Comparison of ENCODE assay signal across 9 mouse cellular contexts in genomic region chr1:191802820-191803655, GRCm38 (mm10). TPM values are rescaled to one million over a fixed set of nuclear protein-coding genes. Genes with fewer than 3 reads are reported as not detected.
DNase-seq lines count a peak whose midpoint lies in the region; ATAC-seq and TF ChIP-seq lines count a peak whose summit lies in the region.
"Had no signal": no experiment of that assay in that cellular context is flagged by ENCODE, and none has a peak within 500 bp of the region (broad histone marks: within the 10 kb centered on the region; RNA-seq: fewer than 3 reads in every experiment).

No protein-coding gene starts in this region.

- TF ChIP-seq EP300 in liver, postnatal 0 days (IDR thresholded peaks at IDR 0.05; ENCODE audit: low read depth), result no peak

- H3K27me3 ChIP-seq in liver, adult 2 months (ENCODE audit: control insufficient read depth, insufficient read depth, low read length), result no peaks in the 10 kb centered on the region
- no peaks in the 10 kb centered on the region for H3K27me3 ChIP-seq in liver, postnatal 0 days (ENCODE audit: insufficient read depth, low read length)
- H3K27me3 ChIP-seq in heart, embryonic 10.5 days (ENCODE audit: insufficient read depth, poor library complexity, severe bottlenecking), result no peaks in the 10 kb centered on the region

- H3K27ac ChIP-seq in liver, adult 2 months (replicated peaks; ENCODE audit: insufficient read depth, low read depth, low read length), result no peak overlapping the region
- H3K27ac ChIP-seq in liver, postnatal 0 days (ENCODE audit: low read depth), result no peak overlapping the region
- peak overlapping the region; percentile 65 for H3K27ac ChIP-seq in heart, embryonic 10.5 days
- H3K27ac ChIP-seq: heart, adult 2 months had no signal

- no peak for TF ChIP-seq CTCF in liver, adult 2 months (IDR thresholded peaks at IDR 0.05; ENCODE audit: low read depth, low read length)
- TF ChIP-seq CTCF in liver, postnatal 0 days (IDR thresholded peaks at IDR 0.05; ENCODE audit: low read depth), result no peak

- H3K9me3 ChIP-seq in liver, postnatal 0 days (ENCODE audit: low read length), result no peaks in the 10 kb centered on the region
- no peaks in the 10 kb centered on the region for H3K9me3 ChIP-seq in heart, embryonic 10.5 days

- TF ChIP-seq POLR2A in liver, adult 2 months (IDR thresholded peaks at IDR 0.05; ENCODE audit: extremely low read depth, insufficient read depth, low read length), result no peak

- peak; percentile 41 for DNase-seq in adrenal gland, postnatal 10 days
- no peak for DNase-seq in adrenal gland, postnatal 4 days (ENCODE audit: low spot score in 2 of 2)
- DNase-seq in liver, adult 2 months (ENCODE audit: extremely low read depth, low read depth, low spot score), result peak; percentile 46
- DNase-seq in liver, postnatal 0 days, result no peak
- DNase-seq in heart, embryonic 10.5 days (ENCODE audit: low spot score), result no peak
- DNase-seq in right cerebral cortex, postnatal 14 days, result peak; percentile 24
- no peak for DNase-seq in kidney, postnatal 25 days
- DNase-seq in B cell, adult 2 months, result no peak

- ATAC-seq in liver, postnatal 0 days, result no peak

- 46% methylated on average over 10 of the region's 10 CpGs for WGBS in liver, adult 2 months
- WGBS in liver, postnatal 0 days (ENCODE audit: insufficient replicate concordance), result 64% methylated on average over 10 of the region's 10 CpGs
- WGBS in heart, embryonic 10.5 days, result 52% methylated on average over 10 of the region's 10 CpGs

- H3K4me2 ChIP-seq in liver, postnatal 0 days (ENCODE audit: low read depth, low read length), result no peak overlapping the region

- H3K4me3 ChIP-seq in liver, adult 2 months (ENCODE audit: insufficient read depth, low read depth, low read length), result no peak overlapping the region
- no peak overlapping the region for H3K4me3 ChIP-seq in liver, postnatal 0 days (ENCODE audit: low read depth, low read length)
- no peak overlapping the region for H3K4me3 ChIP-seq in heart, embryonic 10.5 days
- H3K4me3 ChIP-seq: heart, adult 2 months had no signal

- H3K4me1 ChIP-seq in liver, adult 2 months (ENCODE audit: control insufficient read depth, insufficient read depth, low read length), result peaks cover 12% of the 10 kb centered on the region
- H3K4me1 ChIP-seq in liver, postnatal 0 days (ENCODE audit: insufficient read depth), result no peaks in the 10 kb centered on the region
- peaks cover 25% of the 10 kb centered on the region for H3K4me1 ChIP-seq in heart, embryonic 10.5 days

- H3K9ac ChIP-seq in liver, adult 2 months (ENCODE audit: low read depth, low read length), result no peak overlapping the region
- no peak overlapping the region for H3K9ac ChIP-seq in liver, postnatal 0 days (replicated peaks)

- H3K36me3 ChIP-seq in liver, adult 2 months (ENCODE audit: control insufficient read depth, insufficient read depth, low read length), result no peaks in the 10 kb centered on the region
- H3K36me3 ChIP-seq in liver, postnatal 0 days (replicated peaks; ENCODE audit: insufficient read depth, low read length), result no peaks in the 10 kb centered on the region
- no peaks in the 10 kb centered on the region for H3K36me3 ChIP-seq in heart, embryonic 10.5 days

- H3K79me2 ChIP-seq in liver, adult 2 months (ENCODE audit: control insufficient read depth, insufficient read depth, low read length), result no peaks in the 10 kb centered on the region

RNA-seq across cellular contexts. Expression of gene Nek2, which starts 18.2 kb away (rescaled TPM):
- 10 to 100 TPM in 1 of 2 experiments, 1 to 10 TPM in 1; 8.8 to 10.5 TPM for total RNA-seq in adrenal gland, postnatal 10 days (2021)
- 10 to 100 TPM; 19.0 to 20.4 TPM for total RNA-seq in adrenal gland, postnatal 4 days (2021)
- 0.46 and 2.8 TPM in 2 replicates for total RNA-seq in liver, adult 2 months (2014; rRNA removed)
- 0.28 and 0.45 TPM in 2 replicates for polyA plus RNA-seq in liver, adult 2 months (2012; rRNA removed)
- polyA plus RNA-seq in liver, postnatal 0 days (2015; fragmentation: Nextera tagmentation; extraction: Ambion mirVana), result 13.2 and 14.7 TPM in 2 replicates
- polyA plus RNA-seq in heart, embryonic 10.5 days (2016; fragmentation: Nextera tagmentation; extraction: Ambion mirVana), result 41.4 and 43.0 TPM in 2 replicates

Comparison
In these comparisons a context has a peak if more than half of its experiments do, and no peak if none do; other contexts are left out.
1. DNase-seq: peak in adrenal gland, postnatal 10 days (single experiment), liver, adult 2 months (single experiment) and right cerebral cortex, postnatal 14 days (single experiment); none in adrenal gland, postnatal 4 days (0 of 2), liver, postnatal 0 days (single experiment), heart, embryonic 10.5 days (single experiment), kidney, postnatal 25 days (0 of 2) and B cell, adult 2 months (0 of 2).